Mouse (Mus musculus): ENCODE results near the gene Gls.

GRCm38 (mm10) chr1:52140534-52140933 lies 92.5 kb downstream of the Gls start:
- TF ChIP-seq CTCF (IDR thresholded peaks at IDR 0.05; ENCODE audit: insufficient read depth, low read length) (no peak), POLR2A (IDR thresholded peaks at IDR 0.05; ENCODE audit: borderline replicate concordance, extremely low read depth, low read depth, low read length) (no peak)
